Mouse (Mus musculus): ENCODE results near the gene Gdpd3. TPM values are rescaled to one million over a fixed set of nuclear protein-coding genes. Genes with fewer than 3 reads are reported as not detected.

The Gdpd3 gene
- polyA plus RNA-seq, 1 experiment = 58.2 TPM

DNA sequence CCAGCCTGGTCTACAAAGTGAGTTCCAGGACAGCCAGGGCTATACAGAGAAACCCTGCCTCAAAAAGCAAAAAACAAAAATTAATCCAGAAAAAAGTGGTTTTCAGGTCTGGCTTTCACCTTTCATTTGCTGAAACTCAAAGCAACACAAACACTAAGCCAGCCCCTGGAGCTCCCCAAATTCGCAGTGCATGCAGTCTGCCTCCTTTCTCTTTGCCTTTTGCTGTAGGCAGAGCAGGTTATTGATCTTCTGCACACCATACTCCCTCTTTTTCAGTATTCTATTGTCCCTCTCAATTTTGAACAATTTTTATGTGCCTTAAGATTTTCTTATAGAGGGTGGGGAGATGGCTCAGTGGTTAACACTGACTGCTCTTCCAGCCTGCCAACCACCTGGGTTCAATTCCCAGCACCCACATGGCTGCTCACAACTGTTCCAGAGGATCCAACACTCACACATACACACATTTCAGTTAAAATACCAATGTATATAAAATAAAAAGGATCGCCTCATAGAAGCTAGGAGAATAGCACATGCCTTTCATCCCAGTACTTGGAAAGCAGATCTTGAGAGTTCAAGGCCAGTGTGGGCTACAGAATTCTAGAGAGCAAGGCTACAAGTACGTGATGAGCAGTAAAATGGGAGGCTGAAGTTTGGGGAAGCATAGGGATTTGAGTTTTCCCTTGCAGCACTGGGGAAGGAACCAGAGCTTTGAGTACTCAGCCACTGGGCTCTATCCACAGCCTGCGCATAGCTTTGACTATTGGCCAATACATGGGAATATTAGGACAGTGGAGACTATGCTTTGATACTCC lies 27.5 kb downstream of the Gdpd3 start:
- Histone ChIP-seq H3K27me3 (replicated peaks; ENCODE audit: control insufficient read depth, insufficient read depth, low read length) (no peaks in the 10 kb centered on the region), H3K36me3 (ENCODE audit: control insufficient read depth, insufficient read depth, low read length) (peaks cover 6% of the 10 kb centered on the region; the same call in 1 of the 2 replicates), H3K27ac (ENCODE audit: insufficient read depth, low read depth, low read length) (no peak overlapping the region), H3K4me3 (ENCODE audit: insufficient read depth, low read depth, low read length) (no peak overlapping the region), H3K4me1 (ENCODE audit: control insufficient read depth, insufficient read depth, low read length) (peaks cover 6% of the 10 kb centered on the region; the same call in 1 of the 2 replicates)
- DNase-seq = no peak
- TF ChIP-seq CTCF (conservative IDR thresholded peaks at IDR 0.05; ENCODE audit: insufficient read depth, insufficient read length, low read depth, low read length) (no peak), POLR2A (IDR thresholded peaks at IDR 0.05; ENCODE audit: low read depth, low read length) (no peak)
- WGBS = 72% methylated on average over 4 of the region's 4 CpGs

DNA sequence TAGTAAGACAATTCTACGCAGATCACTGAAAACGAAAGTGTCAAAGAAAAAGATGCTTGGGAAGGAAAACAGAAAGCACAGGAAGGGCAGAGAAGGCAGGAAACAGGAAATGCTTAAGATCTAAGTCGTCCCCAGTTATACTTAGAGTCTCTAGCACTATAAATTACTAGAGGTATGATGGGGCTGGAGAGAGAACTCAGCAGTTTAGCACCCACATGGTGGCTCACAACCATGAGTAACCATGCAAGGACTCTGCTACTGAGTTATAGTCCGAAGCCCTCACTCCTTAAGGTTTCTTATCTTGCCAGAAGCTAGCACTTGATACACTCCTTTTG lies 28.1 kb downstream of the Gdpd3 start:
- WGBS = 45% methylated on average over 4 of the region's 4 CpGs
- no peak overlapping the region for H3K27ac ChIP-seq (ENCODE audit: insufficient read depth, low read depth, low read length)
- TF ChIP-seq CTCF (conservative IDR thresholded peaks at IDR 0.05; ENCODE audit: insufficient read depth, insufficient read length, low read depth, low read length) = no peak
- TF ChIP-seq POLR2A (IDR thresholded peaks at IDR 0.05; ENCODE audit: low read depth, low read length) = no peak

DNA sequence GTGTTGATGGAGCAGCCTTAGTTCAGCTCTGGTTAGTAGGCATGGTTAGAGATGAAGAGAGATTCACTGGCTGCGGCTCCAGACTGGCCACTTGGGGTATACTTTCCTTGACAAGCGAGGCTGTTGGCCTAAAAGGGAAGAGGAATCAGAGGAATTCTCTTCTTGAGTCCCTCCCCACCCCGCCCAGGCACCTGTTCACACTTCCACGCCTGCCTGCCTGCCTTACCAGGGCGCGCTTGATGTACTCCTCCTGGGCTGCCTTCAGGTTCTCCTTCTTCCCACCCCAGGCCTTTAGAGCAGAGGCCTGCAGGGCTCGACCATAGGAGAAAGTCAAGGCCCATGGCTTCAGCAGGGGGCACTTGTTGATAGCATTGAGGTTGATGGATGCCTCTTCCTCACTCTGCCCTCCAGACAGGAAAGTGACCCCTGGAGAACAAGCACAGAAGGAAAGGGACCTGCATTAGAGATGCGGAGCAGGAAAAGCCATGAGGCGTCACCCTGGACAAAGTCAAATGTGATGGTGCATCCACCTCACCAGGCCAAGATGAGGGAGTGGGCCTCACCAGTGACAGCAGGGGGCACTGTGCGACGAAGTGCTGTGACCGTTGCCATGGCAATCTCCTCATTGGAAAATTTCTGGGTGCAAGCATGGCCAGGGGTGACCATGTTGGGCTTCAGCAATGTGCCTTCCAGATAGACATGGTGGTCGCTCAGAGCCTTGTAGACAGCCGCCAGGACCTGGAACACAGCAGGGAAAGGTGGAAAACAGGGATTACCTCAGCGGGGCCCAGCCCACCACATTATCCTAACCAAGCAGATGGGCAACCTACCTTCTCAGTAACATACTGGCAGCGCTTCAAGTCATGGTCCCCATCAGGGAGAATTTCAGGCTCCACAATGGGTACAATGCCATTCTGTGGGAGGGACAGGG lies 29.5 kb downstream of the Gdpd3 start:
- H3K27me3 ChIP-seq (replicated peaks; ENCODE audit: control insufficient read depth, insufficient read depth, low read length) = no peaks in the 10 kb centered on the region
- 81% methylated on average over 16 of the region's 16 CpGs for WGBS
- no peak overlapping the region for H3K4me3 ChIP-seq (ENCODE audit: insufficient read depth, low read depth, low read length)
- H3K36me3 ChIP-seq (ENCODE audit: control insufficient read depth, insufficient read depth, low read length) = peaks cover 6% of the 10 kb centered on the region; the same call in 1 of the 2 replicates
- H3K27ac ChIP-seq (ENCODE audit: insufficient read depth, low read depth, low read length) = no peak overlapping the region
- peaks cover 9% of the 10 kb centered on the region; the same call in 1 of the 2 replicates for H3K4me1 ChIP-seq (ENCODE audit: control insufficient read depth, insufficient read depth, low read length)
- TF ChIP-seq POLR2A (IDR thresholded peaks at IDR 0.05; ENCODE audit: low read depth, low read length) (no peak), CTCF (conservative IDR thresholded peaks at IDR 0.05; ENCODE audit: insufficient read depth, insufficient read length, low read depth, low read length) (no peak; the same call in 1 of the 2 replicates)
- DNase-seq = no peak

More for the DNA sequence above, 28.1 kb downstream of the Gdpd3 start:
- DNase-seq = no peak
- Histone ChIP-seq H3K36me3 (ENCODE audit: control insufficient read depth, insufficient read depth, low read length) (peaks cover 6% of the 10 kb centered on the region; the same call in 1 of the 2 replicates), H3K4me1 (ENCODE audit: control insufficient read depth, insufficient read depth, low read length) (peaks cover 6% of the 10 kb centered on the region; the same call in 1 of the 2 replicates), H3K27me3 (replicated peaks; ENCODE audit: control insufficient read depth, insufficient read depth, low read length) (no peaks in the 10 kb centered on the region), H3K4me3 (ENCODE audit: insufficient read depth, low read depth, low read length) (no peak overlapping the region)

DNA sequence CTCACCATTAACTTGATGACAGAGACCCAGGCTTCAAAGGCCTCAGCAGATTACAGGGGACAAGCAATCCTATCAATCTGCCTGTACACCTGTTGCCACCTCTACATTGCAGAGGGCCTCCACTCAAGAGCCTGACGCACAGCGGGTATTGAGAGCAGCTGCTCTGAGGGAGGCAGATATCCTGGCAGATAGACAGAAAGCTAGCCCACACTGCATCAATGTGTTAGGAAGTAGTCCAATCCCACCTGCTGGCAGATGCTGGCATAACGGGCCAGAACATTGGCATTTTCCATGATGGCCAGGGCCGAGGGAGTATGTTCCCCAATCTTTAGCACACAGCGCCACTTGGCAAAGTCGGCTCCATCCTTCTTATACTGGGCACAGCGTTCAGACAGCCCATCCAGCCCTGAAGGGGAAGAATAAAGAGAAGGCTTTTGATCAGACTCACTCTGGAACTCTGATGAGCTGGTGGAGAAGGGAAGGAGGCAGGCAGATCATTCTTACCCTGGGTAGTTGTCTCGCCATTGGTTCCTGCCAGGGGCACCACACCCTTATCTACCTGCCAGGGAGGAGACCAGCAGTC lies 30.3 kb downstream of the Gdpd3 start:
- Histone ChIP-seq H3K27ac (ENCODE audit: insufficient read depth, low read depth, low read length) (no peak overlapping the region), H3K4me3 (ENCODE audit: insufficient read depth, low read depth, low read length) (no peak overlapping the region), H3K4me1 (ENCODE audit: control insufficient read depth, insufficient read depth, low read length) (peaks cover 6% of the 10 kb centered on the region; the same call in 1 of the 2 replicates), H3K36me3 (ENCODE audit: control insufficient read depth, insufficient read depth, low read length) (peaks cover 6% of the 10 kb centered on the region; the same call in 1 of the 2 replicates), H3K27me3 (replicated peaks; ENCODE audit: control insufficient read depth, insufficient read depth, low read length) (no peaks in the 10 kb centered on the region)
- TF ChIP-seq CTCF (conservative IDR thresholded peaks at IDR 0.05; ENCODE audit: insufficient read depth, insufficient read length, low read depth, low read length) = 0 out of 2 replicates have a peak, but pooled peaks have one; percentile 21
- TF ChIP-seq POLR2A (IDR thresholded peaks at IDR 0.05; ENCODE audit: low read depth, low read length) = no peak
- 64% methylated on average over 8 of the region's 8 CpGs for WGBS
- no peak for DNase-seq

DNA sequence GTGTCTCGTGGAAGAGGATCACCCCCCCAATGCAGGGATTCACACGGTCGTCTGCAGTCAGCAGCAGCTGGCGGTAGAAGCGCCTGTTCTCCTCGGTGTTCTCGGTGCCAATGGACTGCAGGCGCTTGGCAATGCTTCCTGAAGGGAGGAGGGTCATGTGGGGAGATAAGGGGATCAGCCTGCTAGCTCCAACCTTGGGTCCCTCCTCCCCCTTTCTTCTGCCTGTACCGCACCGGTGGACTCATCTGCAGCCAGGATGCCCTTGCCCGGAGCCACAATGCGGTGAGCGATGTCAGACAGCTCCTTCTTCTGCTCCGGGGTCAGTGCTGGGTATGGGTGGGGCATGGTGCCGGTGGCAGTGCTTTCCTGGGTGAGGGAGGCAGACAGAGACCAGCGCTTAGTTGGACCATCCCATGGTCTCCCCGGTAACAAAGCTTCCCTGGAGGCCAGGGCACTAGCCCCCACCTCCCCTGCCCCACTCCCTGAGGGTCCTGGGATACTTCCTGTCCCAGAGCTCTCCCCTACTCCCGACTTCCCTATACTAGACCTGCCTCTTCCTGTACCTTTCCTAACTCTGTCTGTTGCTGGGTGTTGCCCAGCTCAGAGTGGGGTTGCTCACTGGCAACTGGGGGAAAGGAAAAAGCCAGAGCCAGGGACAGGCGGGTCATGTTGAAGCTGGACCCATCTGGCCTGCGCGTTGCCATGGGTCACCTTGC lies 31.4 kb downstream of the Gdpd3 start, which contains the start of gene Fam57b:
Fam57b (plus strand) TSS at position 258 of the 716 bp plus-strand sequence.
- Histone ChIP-seq H3K27me3 (replicated peaks; ENCODE audit: control insufficient read depth, insufficient read depth, low read length) (no peaks in the 10 kb centered on the region), H3K4me1 (ENCODE audit: control insufficient read depth, insufficient read depth, low read length) (peaks cover 6% of the 10 kb centered on the region; the same call in 1 of the 2 replicates), H3K4me3 (ENCODE audit: insufficient read depth, low read depth, low read length) (peak within 1 kb of the TSS; percentile 93), H3K36me3 (ENCODE audit: control insufficient read depth, insufficient read depth, low read length) (peaks cover 6% of the 10 kb centered on the region; the same call in 1 of the 2 replicates), H3K27ac (ENCODE audit: insufficient read depth, low read depth, low read length) (peak within 1 kb of the TSS; percentile 98)
- 8% methylated on average over 21 of the region's 21 CpGs for WGBS
- peak; percentile 53 for DNase-seq
- no peak for TF ChIP-seq POLR2A (IDR thresholded peaks at IDR 0.05; ENCODE audit: low read depth, low read length)
- TF ChIP-seq CTCF (conservative IDR thresholded peaks at IDR 0.05; ENCODE audit: insufficient read depth, insufficient read length, low read depth, low read length) = no peak

Data from kidney, adult 2 months (tissue).